Mouse (Mus musculus): ENCODE results near the gene Unc13b.
A peak's percentile ranks its signal among the peaks of the same experiment; 100 is the strongest.

Unc13b gene

GRCm38 (mm10) chr4:43236898-43237297 lies 178.1 kb downstream of the Unc13b start:
- no peak for DNase-seq

GRCm38 (mm10) chr4:43240716-43241115 lies 182.0 kb downstream of the Unc13b start:
- DNase-seq, result no peak

- DNase-seq, result peak; percentile 23
These were observed 185.3 kb downstream of the Unc13b start for GRCm38 (mm10) chr4:43244022-43244421.

- DNase-seq, result no peak
These were observed 187.0 kb downstream of the Unc13b start for GRCm38 (mm10) chr4:43245776-43246175.

GRCm38 (mm10) chr4:43248026-43248425 lies 189.3 kb downstream of the Unc13b start:
- DNase-seq, result no peak

GRCm38 (mm10) chr4:43248909-43249308 lies 190.2 kb downstream of the Unc13b start:
- DNase-seq, result peak; percentile 18

- DNase-seq, result no peak
These were observed 192.5 kb downstream of the Unc13b start for GRCm38 (mm10) chr4:43251269-43251668.

- DNase-seq, result no peak
These were observed 198.3 kb downstream of the Unc13b start for GRCm38 (mm10) chr4:43257040-43257439.

GRCm38 (mm10) chr4:43258556-43258955 lies 199.8 kb downstream of the Unc13b start:
- DNase-seq, result no peak

GRCm38 (mm10) chr4:43259435-43259834 lies 200.7 kb downstream of the Unc13b start:
- DNase-seq, result no peak

GRCm38 (mm10) chr4:43260096-43260495 lies 201.3 kb downstream of the Unc13b start:
- DNase-seq, result no peak

- DNase-seq, result no peak
These were observed 204.1 kb downstream of the Unc13b start for GRCm38 (mm10) chr4:43262821-43263220.

- no peak for DNase-seq
These were observed 207.4 kb downstream of the Unc13b start for GRCm38 (mm10) chr4:43266146-43266545.

GRCm38 (mm10) chr4:43266623-43267322 lies 208.0 kb downstream of the Unc13b start, which contains the start of gene Atp8b5:
TSS of gene Atp8b5 (plus strand) at chr4:43267159.
- peak; percentile 81 for DNase-seq

GRCm38 (mm10) chr4:43267323-43267658 lies 208.5 kb downstream of the Unc13b start:
- DNase-seq, result no peak

GRCm38 (mm10) chr4:43285476-43285875 lies 226.7 kb downstream of the Unc13b start:
- no peak for DNase-seq

GRCm38 (mm10) chr4:43287305-43287704 lies 228.6 kb downstream of the Unc13b start:
- DNase-seq, result no peak

GRCm38 (mm10) chr4:43294001-43294400 lies 235.2 kb downstream of the Unc13b start:
- no peak for DNase-seq

- DNase-seq, result no peak
These were observed 251.1 kb downstream of the Unc13b start for GRCm38 (mm10) chr4:43309696-43310338.
